Mouse (Mus musculus): ENCODE measurements at regions not wholly inside any gene's neighbourhood (a gene's known extent, or its start where the extent isn't known, plus 50 kb on each side); places are given as distances from the start of the nearest gene placed in this dataset.
A peak's percentile ranks its signal among the peaks of the same experiment; 100 is the strongest.

- peak; percentile 10 for DNase-seq (ENCODE audit: low read depth, low spot score)
Measured at GRCm38 (mm10) chr4:122548719-122549118, 140.4 kb upstream of the 9530002B09Rik start.

Data from brain, adult 2 months (tissue).